Mouse (Mus musculus) liver, embryonic 14.5 days (tissue): ENCODE measurements around the gene Spop.

Experiments
- CTCF ChIP-seq: IDR thresholded peaks from 2 replicates; pipeline ENCODE4 v1.5.1; 2016; ENCODE audit warnings: antibody characterized with exemption, low read depth, control low read depth
- EP300 ChIP-seq: IDR thresholded peaks from 2 replicates; pipeline ENCODE4 v1.6.1; 2016; ENCODE audit warnings: antibody characterized with exemption, low read depth

DNA sequence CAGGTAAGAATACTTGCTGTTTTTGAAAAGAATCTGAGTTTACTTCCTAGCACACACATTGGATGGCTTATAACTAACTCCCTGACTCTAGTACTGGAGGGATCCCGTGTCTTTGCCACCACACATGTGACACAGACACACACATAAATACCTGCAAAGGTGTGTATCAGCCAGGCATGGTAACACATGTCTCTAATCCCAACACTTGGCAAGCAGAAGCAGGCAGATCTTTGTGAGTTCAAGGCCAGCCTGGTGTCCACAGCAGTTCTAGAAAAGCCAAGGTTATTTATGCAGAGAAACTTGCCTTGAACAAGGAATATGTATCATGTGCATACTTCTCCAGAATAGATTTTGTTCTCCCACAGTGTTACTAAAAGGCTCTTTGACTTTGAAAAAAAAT lies 59.6 kb downstream of the Spop start:
- TF ChIP-seq CTCF (no peak), EP300 (no peak)
